Mouse (Mus musculus) WW6 (cell line): Measurements from ENCODE around the gene Caml.
"Not testable (repeated sequence)": the region's sequence is repeated elsewhere in the genome, so short reads cannot be mapped to it uniquely, and the experiment has no call there.

Experiments
- DNase-seq: peaks from one replicate; pipeline ENCODE4 v3.0.0-alpha.2; 2013; ENCODE audit warnings: low read depth, low spot score

The Caml gene

DNA sequence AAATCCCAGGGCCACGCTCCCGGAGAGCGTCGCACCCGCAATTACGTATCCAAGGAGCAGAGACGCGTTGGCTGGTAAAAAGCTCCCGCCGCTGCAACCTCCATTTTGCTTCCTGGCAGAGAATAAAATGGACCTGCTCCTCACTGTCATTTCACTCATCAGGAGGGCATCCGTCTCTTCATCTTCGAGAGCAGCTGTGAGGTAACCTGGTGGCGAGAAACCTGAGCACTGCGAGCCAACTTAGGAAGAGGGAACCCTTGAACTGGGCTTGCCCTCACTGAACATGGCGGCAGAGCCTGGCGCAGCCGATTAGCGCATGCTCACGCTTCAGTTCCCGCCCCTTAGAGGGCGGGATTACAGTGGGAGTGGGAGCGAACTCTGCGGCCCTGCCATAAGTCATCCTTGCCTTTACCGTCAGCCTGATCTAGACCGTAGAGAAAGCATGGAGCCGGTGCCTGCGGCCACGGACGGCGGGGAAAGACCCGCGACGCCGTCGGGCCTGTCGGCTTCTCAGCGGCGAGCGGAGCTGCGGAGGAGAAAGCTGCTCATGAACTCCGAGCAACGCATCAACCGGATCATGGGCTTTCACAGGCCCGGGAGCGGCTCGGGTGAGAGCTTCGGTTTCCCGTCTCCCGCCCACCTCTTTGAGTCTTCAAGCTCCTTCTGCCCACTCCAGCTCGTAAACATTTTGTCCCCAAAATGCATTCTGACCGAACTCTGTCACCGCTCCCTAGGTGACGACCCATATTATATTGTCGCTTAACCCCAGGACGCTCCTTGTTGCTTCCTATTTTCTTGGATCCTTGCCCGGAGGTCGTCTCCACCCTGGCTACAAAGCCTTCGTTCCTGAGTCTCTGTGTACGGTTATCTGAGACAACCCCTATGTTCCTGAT lies at the start of gene Caml:
Caml (plus strand) TSS at position 357 of the 893 bp plus-strand sequence.
- peak; percentile 78 for DNase-seq

DNA sequence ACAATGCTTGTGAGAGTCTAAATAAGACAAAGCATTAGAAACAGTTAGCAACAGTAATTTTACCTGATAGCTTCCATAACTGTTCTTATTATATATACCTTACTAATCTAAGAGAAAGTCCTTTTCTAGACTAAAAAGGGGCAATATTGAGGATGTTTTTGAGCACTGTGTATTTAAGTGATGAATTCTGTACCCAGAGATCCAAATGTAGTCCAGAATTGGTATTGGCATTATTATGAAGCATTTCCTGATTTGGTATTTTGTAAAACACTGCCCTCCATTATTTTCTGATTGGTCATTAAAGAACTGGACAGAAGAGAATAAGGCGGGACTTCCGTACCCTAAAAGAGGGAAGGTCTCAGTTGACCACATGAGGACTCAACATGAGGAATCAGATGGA lies 49.4 kb upstream of the Caml start, which contains the start of gene Tmed9:
Tmed9 (plus strand) TSS at position 301 of the 400 bp plus-strand sequence.
- DNase-seq, result no peak

- no peak for DNase-seq
Observed at GRCm38 (mm10) chr13:55574321-55574720, 48.5 kb upstream of the Caml start.

GRCm38 (mm10) chr13:55575932-55576331 lies 46.9 kb upstream of the Caml start:
- no peak for DNase-seq

- DNase-seq, result not testable (repeated sequence)
Observed at GRCm38 (mm10) chr13:55576872-55577271, 45.9 kb upstream of the Caml start.

DNA sequence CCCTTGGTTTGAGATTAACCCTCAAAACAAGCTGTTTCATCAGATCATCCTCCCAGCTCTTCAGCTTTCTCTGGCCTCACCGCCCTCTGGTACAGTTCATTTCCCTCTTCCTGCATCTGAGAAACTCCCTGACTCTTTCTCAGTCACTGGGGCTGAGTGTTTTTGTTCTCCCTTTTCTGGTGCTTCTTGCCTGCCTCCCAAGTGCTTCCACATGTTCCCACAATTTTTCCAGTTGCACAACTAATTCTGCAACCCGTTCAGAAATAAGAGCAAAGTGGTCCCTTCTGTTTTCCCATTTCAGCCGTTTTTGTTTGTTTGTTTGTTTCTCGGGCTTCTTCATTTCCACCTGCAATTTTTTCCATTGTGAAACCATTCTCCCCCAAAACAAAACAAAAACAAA lies 44.7 kb upstream of the Caml start:
- DNase-seq, result no peak

- peak; percentile 61 for DNase-seq
Observed at GRCm38 (mm10) chr13:55591961-55592490, 30.8 kb upstream of the Caml start.

DNA sequence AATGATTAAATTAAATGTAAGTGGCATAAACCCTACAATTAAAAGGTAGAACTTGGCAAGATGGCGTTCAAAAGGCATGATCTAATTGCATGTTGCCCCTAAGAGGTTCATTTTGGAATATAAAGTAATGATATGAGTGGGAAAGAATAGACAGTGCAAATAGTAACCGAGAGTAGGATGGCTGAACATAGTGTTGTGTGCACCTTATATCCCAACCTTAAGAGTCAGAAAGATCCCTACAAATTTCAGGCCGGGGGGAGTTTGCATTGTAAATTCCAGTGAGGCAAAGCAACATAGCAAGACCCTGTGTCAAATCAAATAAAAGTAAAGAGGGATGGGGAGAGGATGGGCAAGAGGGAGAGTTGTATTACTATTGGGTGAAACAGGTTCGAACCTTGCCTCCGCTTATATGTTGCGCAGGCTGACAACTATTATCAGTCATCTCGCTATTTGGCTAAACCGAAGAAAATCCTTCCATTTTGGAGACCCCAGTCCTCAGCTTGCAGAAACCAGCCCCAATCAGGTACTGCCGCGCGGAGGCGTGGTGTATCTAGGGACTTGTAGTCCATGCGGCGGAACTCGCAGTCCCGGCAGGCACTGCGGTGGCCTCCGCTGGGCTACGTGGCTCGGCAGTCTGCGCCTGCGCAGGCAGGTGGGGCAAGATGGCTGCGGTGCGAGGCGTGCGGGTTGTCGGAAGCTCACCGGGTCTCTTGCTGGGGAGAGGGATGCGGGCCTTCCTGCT lies 30.1 kb upstream of the Caml start:
- peak; percentile 93 for DNase-seq

DNA sequence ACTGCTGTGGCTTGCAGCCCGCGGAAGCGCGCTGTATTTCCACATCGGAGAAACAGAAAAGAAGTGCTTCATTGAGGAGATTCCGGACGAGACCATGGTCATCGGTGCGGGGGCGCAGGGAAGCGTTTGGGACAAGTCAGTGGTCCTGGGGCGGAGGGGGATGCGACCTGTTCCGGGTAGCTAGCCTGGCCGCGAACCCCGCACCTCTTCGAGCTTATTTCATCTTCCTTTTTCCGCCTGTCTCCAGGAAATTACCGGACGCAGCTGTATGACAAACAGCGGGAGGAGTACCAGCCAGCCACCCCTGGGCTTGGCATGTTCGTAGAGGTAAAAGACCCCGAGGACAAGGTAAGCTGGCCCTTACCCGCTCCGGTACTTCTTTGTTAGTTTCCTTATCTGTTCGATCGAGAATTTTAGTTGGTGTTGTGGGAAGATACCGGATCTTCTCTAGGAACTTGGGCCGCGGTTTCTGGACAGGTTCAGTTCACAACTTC lies 29.5 kb upstream of the Caml start:
- no peak for DNase-seq

GRCm38 (mm10) chr13:55595375-55595774 lies 27.4 kb upstream of the Caml start:
- no peak for DNase-seq

GRCm38 (mm10) chr13:55596802-55597201 lies 26.0 kb upstream of the Caml start:
- DNase-seq, result no peak

- DNase-seq, result no peak
Observed at GRCm38 (mm10) chr13:55599566-55600540, 23.0 kb upstream of the Caml start, which contains the start of gene B4galt7. Gene B4galt7 (plus strand): TSS chr13:55599896.

- no peak for DNase-seq
Observed at GRCm38 (mm10) chr13:55600657-55601056, 22.1 kb upstream of the Caml start.

- no peak for DNase-seq
Observed at GRCm38 (mm10) chr13:55601611-55602010, 21.2 kb upstream of the Caml start.

DNA sequence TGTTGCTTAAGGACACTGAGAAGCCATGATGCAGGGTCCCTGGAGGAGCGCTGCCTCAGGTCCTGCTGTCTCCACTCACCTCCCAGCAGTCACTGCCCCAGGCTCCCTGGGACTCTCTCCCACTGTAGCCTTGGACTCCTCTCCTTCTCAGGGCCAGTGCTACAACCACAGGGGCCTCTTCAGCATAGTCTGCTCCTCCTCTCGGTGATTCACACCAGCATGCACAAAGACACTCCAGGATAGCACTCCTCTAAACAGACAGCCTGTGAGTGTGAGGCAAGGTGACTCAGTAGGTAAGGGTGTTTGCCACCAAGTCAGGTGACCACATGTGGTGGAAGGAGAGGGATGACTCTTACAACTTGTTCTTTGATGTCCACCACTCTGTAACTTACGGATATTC lies 18.2 kb upstream of the Caml start:
- DNase-seq, result no peak

DNA sequence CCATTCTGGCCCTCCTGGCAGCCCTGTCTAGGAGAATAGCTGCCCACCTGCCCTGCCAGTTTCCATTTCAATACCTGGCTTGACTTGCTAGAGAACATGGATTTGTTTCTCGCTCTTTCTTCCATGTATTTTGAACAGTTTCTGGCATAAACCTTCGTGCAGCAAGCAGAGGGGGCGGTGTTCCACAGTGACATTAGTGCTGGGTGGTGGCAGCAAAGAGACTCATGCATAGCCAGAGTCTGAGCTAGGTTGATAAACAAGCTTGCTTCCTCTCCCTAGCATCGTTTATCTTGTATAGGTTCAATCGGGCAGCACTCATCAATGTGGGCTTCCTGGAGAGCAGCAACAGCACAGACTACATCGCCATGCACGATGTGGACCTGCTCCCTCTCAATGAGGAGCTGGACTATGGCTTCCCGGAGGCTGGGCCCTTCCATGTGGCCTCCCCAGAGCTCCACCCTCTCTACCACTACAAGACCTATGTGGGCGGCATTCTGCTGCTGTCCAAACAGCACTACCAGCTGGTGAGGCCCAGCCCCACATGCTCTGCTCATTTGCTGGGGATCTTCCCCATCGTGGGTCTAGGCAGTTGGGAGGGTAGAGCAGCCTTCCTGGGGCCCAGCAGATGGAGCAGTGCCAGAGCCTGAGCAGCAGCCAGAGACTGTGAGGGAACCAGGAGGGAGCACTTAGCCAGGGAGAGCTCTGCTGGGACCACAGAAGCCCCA lies 15.7 kb upstream of the Caml start:
- DNase-seq, result no peak

- no peak for DNase-seq
Observed at GRCm38 (mm10) chr13:55607624-55608006, 15.2 kb upstream of the Caml start.

GRCm38 (mm10) chr13:55611996-55612395 lies 10.8 kb upstream of the Caml start:
- DNase-seq, result no peak

DNA sequence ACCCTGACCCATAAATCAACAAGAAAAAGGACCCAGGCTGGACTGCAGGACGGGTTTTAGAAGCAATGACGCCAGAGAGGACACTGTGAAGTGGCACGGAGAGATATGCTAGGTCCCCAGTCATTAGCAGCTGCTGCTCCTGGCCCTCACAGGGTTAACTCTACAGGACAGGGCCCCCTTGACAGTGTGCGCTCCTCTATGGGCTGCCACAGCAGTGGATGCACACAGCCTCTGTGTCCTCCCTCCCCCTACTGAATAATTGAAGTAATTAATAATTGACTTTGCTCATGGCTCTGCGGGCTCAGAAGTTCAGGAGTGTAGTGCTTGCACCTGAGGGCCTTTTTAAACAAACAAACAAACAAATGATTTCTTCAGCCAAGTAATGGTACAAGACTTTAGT lies 9.3 kb upstream of the Caml start:
- DNase-seq, result no peak

DNA sequence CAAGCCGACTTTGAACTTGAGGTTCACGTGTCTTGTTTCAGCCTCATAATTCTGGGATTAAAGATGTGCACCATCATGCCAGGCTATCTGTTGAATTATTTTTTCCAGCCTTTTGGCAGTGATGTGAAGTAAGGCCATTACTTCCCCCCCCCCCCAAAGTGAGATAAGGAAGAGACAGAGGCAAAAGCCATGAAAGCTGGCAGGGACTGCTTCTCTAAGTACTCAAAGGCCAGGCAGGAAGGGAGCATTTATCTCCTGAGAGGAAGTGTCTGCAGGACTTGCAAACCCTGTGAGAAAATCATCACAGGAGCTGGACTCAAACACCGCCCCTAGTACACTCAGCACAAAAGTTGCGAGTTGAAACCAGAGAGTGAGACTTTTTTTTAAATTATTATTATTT lies 3.5 kb upstream of the Caml start:
- no peak for DNase-seq
